Mouse (Mus musculus): ENCODE measurements around the gene Sbf2. TPM values are rescaled to one million over a fixed set of nuclear protein-coding genes. Genes with fewer than 3 reads are reported as not detected.
A peak's percentile ranks its signal among the peaks of the same experiment; 100 is the strongest.

The Sbf2 gene
- polyA plus RNA-seq, 1 experiment from 2014 or later = 34.8 TPM

- Histone ChIP-seq H3K4me3 (no peak overlapping the region), H3K4me1 (replicated peaks) (no peaks in the 10 kb centered on the region), H3K9me3 (peaks cover 3% of the 10 kb centered on the region; the same call in 1 of the 2 replicates), H3K27me3 (ENCODE audit: insufficient read depth, poor library complexity, severe bottlenecking) (no peaks in the 10 kb centered on the region), H3K36me3 (peaks cover 81% of the 10 kb centered on the region), H3K27ac (no peak overlapping the region)
- no peak for DNase-seq (ENCODE audit: low spot score)
- WGBS = 91% methylated on average over 5 of the region's 5 CpGs
These were observed 289.2 kb downstream of the Sbf2 start for GRCm38 (mm10) chr7:110325381-110326110.

- H3K36me3 ChIP-seq = peaks cover 88% of the 10 kb centered on the region
- 94% methylated on average over 1 of the region's 1 CpGs for WGBS
These were observed 289.9 kb downstream of the Sbf2 start for GRCm38 (mm10) chr7:110324852-110325251.

GRCm38 (mm10) chr7:110321106-110321505, 293.6 kb downstream of the Sbf2 start:
- H3K9me3 ChIP-seq = peaks cover 3% of the 10 kb centered on the region; the same call in 1 of the 2 replicates
- DNase-seq (ENCODE audit: low spot score) = no peak
- no peak overlapping the region for H3K27ac ChIP-seq
- WGBS = 84% methylated on average over 5 of the region's 5 CpGs
- H3K4me1 ChIP-seq (replicated peaks) = no peaks in the 10 kb centered on the region
- H3K27me3 ChIP-seq (ENCODE audit: insufficient read depth, poor library complexity, severe bottlenecking) = no peaks in the 10 kb centered on the region
- H3K4me3 ChIP-seq = no peak overlapping the region
- H3K36me3 ChIP-seq = peaks cover 86% of the 10 kb centered on the region

More at GRCm38 (mm10) chr7:110324852-110325251, 289.9 kb downstream of the Sbf2 start:
- no peaks in the 10 kb centered on the region for H3K4me1 ChIP-seq (replicated peaks)
- no peak overlapping the region for H3K4me3 ChIP-seq
- DNase-seq (ENCODE audit: low spot score) = no peak
- H3K27me3 ChIP-seq (ENCODE audit: insufficient read depth, poor library complexity, severe bottlenecking) = no peaks in the 10 kb centered on the region
- H3K27ac ChIP-seq = no peak overlapping the region
- peaks cover 3% of the 10 kb centered on the region; the same call in 1 of the 2 replicates for H3K9me3 ChIP-seq

- H3K27ac ChIP-seq = no peak overlapping the region
- DNase-seq (ENCODE audit: low spot score) = no peak
- 91% methylated on average over 6 of the region's 6 CpGs for whole genome bisulfite sequencing
- H3K4me1 ChIP-seq (replicated peaks) = no peaks in the 10 kb centered on the region
- peaks cover 86% of the 10 kb centered on the region for H3K36me3 ChIP-seq
- no peaks in the 10 kb centered on the region for H3K27me3 ChIP-seq (ENCODE audit: insufficient read depth, poor library complexity, severe bottlenecking)
- no peaks in the 10 kb centered on the region for H3K9me3 ChIP-seq
- H3K4me3 ChIP-seq = no peak overlapping the region
These were observed 295.7 kb downstream of the Sbf2 start for GRCm38 (mm10) chr7:110318971-110319519.

- H3K36me3 ChIP-seq = peaks cover 89% of the 10 kb centered on the region
- no peak overlapping the region for H3K4me3 ChIP-seq
- no peaks in the 10 kb centered on the region for H3K27me3 ChIP-seq (ENCODE audit: insufficient read depth, poor library complexity, severe bottlenecking)
- no peaks in the 10 kb centered on the region for H3K4me1 ChIP-seq (replicated peaks)
- H3K27ac ChIP-seq = no peak overlapping the region
- no peaks in the 10 kb centered on the region for H3K9me3 ChIP-seq
- no peak for DNase-seq (ENCODE audit: low spot score)
- WGBS = 97% methylated on average over 4 of the region's 4 CpGs
These were observed 297.3 kb downstream of the Sbf2 start for GRCm38 (mm10) chr7:110317412-110317811.

- H3K27me3 ChIP-seq (ENCODE audit: insufficient read depth, poor library complexity, severe bottlenecking) = no peaks in the 10 kb centered on the region
- WGBS = 86% methylated on average over 1 of the region's 1 CpGs
- no peak overlapping the region for H3K4me3 ChIP-seq
- DNase-seq (ENCODE audit: low spot score) = no peak
- H3K4me1 ChIP-seq (replicated peaks) = peaks cover 6% of the 10 kb centered on the region; the same call in 1 of the 2 replicates
- H3K9me3 ChIP-seq = no peaks in the 10 kb centered on the region
- no peak overlapping the region for H3K27ac ChIP-seq
- H3K36me3 ChIP-seq = peaks cover 97% of the 10 kb centered on the region
These were observed 299.4 kb downstream of the Sbf2 start for GRCm38 (mm10) chr7:110315352-110315751.

- H3K36me3 ChIP-seq = peaks cover 97% of the 10 kb centered on the region
- H3K27ac ChIP-seq = no peak overlapping the region
- WGBS = 94% methylated on average over 7 of the region's 7 CpGs
These were observed 300.3 kb downstream of the Sbf2 start for GRCm38 (mm10) chr7:110314401-110314890.

GRCm38 (mm10) chr7:110313392-110314055, 301.2 kb downstream of the Sbf2 start:
- no peak overlapping the region for H3K27ac ChIP-seq
- WGBS = 91% methylated on average over 9 of the region's 9 CpGs
- no peaks in the 10 kb centered on the region for H3K27me3 ChIP-seq (ENCODE audit: insufficient read depth, poor library complexity, severe bottlenecking)
- H3K9me3 ChIP-seq = no peaks in the 10 kb centered on the region
- H3K4me1 ChIP-seq (replicated peaks) = peaks cover 6% of the 10 kb centered on the region; the same call in 1 of the 2 replicates
- no peak for DNase-seq (ENCODE audit: low spot score)
- no peak overlapping the region for H3K4me3 ChIP-seq
- peaks cover 97% of the 10 kb centered on the region for H3K36me3 ChIP-seq

More at GRCm38 (mm10) chr7:110314401-110314890, 300.3 kb downstream of the Sbf2 start:
- peaks cover 6% of the 10 kb centered on the region; the same call in 1 of the 2 replicates for H3K4me1 ChIP-seq (replicated peaks)
- DNase-seq (ENCODE audit: low spot score) = no peak
- H3K9me3 ChIP-seq = no peaks in the 10 kb centered on the region
- H3K4me3 ChIP-seq = no peak overlapping the region
- H3K27me3 ChIP-seq (ENCODE audit: insufficient read depth, poor library complexity, severe bottlenecking) = no peaks in the 10 kb centered on the region

- Histone ChIP-seq H3K27me3 (ENCODE audit: insufficient read depth, poor library complexity, severe bottlenecking) (no peaks in the 10 kb centered on the region), H3K9me3 (no peaks in the 10 kb centered on the region), H3K4me1 (replicated peaks) (peaks cover 15% of the 10 kb centered on the region), H3K27ac (no peak overlapping the region), H3K36me3 (peaks cover 63% of the 10 kb centered on the region), H3K4me3 (no peak overlapping the region)
- peak; percentile 1 for DNase-seq (ENCODE audit: low spot score)
- WGBS = 95% methylated on average over 8 of the region's 8 CpGs
These were observed 305.5 kb downstream of the Sbf2 start for GRCm38 (mm10) chr7:110309246-110309645.

GRCm38 (mm10) chr7:110307741-110308140, 307.0 kb downstream of the Sbf2 start:
- H3K9me3 ChIP-seq = no peaks in the 10 kb centered on the region
- WGBS = 88% methylated on average over 11 of the region's 11 CpGs
- no peaks in the 10 kb centered on the region for H3K27me3 ChIP-seq (ENCODE audit: insufficient read depth, poor library complexity, severe bottlenecking)
- no peak for DNase-seq (ENCODE audit: low spot score)
- no peak overlapping the region for H3K27ac ChIP-seq
- H3K36me3 ChIP-seq = peaks cover 49% of the 10 kb centered on the region
- peaks cover 15% of the 10 kb centered on the region for H3K4me1 ChIP-seq (replicated peaks)
- no peak overlapping the region for H3K4me3 ChIP-seq

GRCm38 (mm10) chr7:110306281-110306680, 308.4 kb downstream of the Sbf2 start:
- Histone ChIP-seq H3K4me1 (replicated peaks) (peaks cover 14% of the 10 kb centered on the region), H3K4me3 (no peak overlapping the region), H3K27me3 (ENCODE audit: insufficient read depth, poor library complexity, severe bottlenecking) (no peaks in the 10 kb centered on the region), H3K9me3 (no peaks in the 10 kb centered on the region), H3K27ac (0 out of 2 replicates have a peak overlapping the region, but pooled peaks have one; percentile 40), H3K36me3 (peaks cover 34% of the 10 kb centered on the region)
- 78% methylated on average over 5 of the region's 5 CpGs for WGBS
- no peak for DNase-seq (ENCODE audit: low spot score)

GRCm38 (mm10) chr7:110305486-110305885, 309.2 kb downstream of the Sbf2 start:
- H3K27ac ChIP-seq = no peak overlapping the region
- no peaks in the 10 kb centered on the region for H3K27me3 ChIP-seq (ENCODE audit: insufficient read depth, poor library complexity, severe bottlenecking)
- H3K4me1 ChIP-seq (replicated peaks) = peaks cover 10% of the 10 kb centered on the region
- no peak for DNase-seq (ENCODE audit: low spot score)
- no peak overlapping the region for H3K4me3 ChIP-seq
- peaks cover 26% of the 10 kb centered on the region for H3K36me3 ChIP-seq
- no peaks in the 10 kb centered on the region for H3K9me3 ChIP-seq
- 97% methylated on average over 4 of the region's 4 CpGs for WGBS

- no peaks in the 10 kb centered on the region for H3K9me3 ChIP-seq
- 81% methylated on average over 6 of the region's 6 CpGs for WGBS
- H3K27me3 ChIP-seq (ENCODE audit: insufficient read depth, poor library complexity, severe bottlenecking) = no peaks in the 10 kb centered on the region
- DNase-seq (ENCODE audit: low spot score) = no peak
- H3K4me1 ChIP-seq (replicated peaks) = peaks cover 22% of the 10 kb centered on the region
- H3K27ac ChIP-seq = no peak overlapping the region
- peaks cover 5% of the 10 kb centered on the region; the same call in 1 of the 2 replicates for H3K36me3 ChIP-seq
- no peak overlapping the region for H3K4me3 ChIP-seq
These were observed 311.8 kb downstream of the Sbf2 start for GRCm38 (mm10) chr7:110302886-110303285.
